Mouse (Mus musculus): ENCODE measurements at regions not wholly inside any gene's neighbourhood (a gene's known extent, or its start where the extent isn't known, plus 50 kb on each side); places are given as distances from the start of the nearest gene placed in this dataset.

DNA sequence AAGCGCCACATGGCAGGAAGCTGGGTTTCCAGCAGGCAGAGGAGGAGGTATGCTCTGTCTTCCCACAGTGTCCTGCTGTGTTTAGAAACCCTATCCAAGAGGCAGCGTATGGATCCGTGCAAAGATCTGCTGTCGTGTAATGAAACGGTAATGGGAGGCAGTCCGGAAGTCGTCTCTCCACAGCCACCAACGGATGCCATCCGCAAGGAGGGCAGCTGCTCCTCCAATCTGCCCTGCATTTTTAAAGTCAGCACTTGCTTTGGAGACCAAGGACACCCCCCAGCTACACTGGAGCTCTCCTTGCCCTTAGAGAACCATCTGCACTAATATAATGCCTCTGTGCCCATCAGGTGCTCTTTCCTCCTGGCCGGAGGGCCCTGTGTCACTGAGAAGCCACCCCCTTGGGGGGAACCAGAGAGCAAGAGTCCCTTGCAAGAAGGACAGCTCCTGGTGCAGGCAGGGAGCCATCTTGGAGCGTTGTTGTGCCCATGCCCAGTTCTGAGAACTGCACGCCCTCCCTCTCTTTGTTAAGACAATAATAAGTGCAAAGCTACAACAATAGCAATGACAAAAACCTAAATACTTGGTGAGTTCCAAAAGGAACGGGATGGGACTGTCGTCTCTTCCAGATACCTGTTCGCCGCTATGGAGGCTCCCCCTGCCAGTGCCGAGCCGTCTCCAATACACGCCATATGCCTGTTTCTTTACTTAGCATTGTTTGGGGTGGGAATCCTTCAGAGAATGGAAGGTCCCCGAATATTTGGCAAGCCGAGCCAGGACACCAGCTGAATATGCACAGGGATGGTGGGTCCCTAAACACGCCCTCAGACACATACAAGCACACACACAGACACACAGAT, 384.4 kb downstream of the Zfp536 start:
- no peak for DNase-seq (ENCODE audit: low read depth)

DNA sequence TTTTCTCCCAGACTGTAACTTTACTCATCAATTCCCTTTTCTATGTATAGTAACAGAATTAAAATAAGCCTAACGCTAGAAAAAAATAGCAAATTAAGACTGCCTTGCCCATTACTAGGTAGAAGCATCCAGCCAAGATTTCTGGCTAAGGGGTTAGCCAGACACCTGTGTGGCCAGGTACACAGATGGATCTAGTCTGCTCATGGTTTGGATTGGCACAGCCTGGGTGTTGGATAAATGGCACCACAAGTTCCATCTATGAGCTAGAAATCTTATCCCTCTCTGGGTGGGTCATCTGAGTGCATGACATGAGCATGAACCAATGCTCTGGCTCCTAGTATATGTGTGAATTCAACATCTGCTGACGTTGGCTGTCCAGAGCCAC, 383.7 kb downstream of the Zfp536 start:
- no peak for DNase-seq (ENCODE audit: low read depth)

- no peak for DNase-seq (ENCODE audit: low read depth)
These were observed 383.2 kb downstream of the Zfp536 start for GRCm38 (mm10) chr7:37390271-37390670.

DNA sequence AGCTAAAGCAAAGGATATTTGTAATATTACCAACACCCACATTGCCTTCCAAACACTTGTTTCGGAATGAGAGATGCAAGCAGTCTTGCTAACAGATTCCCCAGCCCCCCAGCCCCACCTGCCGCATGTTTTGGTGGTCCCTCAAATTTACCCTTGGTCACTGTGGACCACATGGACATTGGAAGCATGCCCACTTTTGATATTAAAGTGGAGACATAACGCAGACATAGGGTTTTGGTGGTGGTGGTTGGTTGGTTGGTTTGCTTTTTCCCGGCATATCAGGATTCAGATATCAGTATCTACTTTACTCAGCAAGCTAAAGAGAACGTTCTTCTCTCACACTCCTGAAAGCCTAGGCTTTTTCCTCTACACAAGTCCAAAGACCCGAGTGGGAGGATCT, 381.3 kb downstream of the Zfp536 start:
- no peak for DNase-seq (ENCODE audit: low read depth)

DNA sequence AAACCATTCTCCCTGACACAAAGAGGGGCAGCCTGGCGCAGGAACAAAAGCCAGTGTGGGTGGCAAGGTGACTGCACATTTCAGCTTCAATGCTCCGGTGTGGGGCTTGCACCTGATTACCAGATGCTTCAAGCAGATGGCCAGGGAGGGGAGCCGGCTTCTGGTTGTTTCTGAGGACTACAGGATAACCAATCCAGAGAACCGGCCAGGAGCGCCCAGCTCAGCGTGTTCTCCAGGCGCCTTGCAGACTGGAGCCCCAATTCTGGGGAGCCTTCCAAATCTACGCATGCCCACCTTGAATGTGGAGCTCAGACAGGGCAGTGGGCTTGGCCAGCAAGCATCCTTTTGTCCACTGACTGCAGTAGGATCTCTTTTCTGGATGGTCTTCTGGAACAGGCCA, 380.8 kb downstream of the Zfp536 start:
- no peak for DNase-seq (ENCODE audit: low read depth)

GRCm38 (mm10) chr7:37393071-37393470, 380.4 kb downstream of the Zfp536 start:
- no peak for DNase-seq (ENCODE audit: low read depth)

- no peak for DNase-seq (ENCODE audit: low read depth)
These were observed 378.4 kb downstream of the Zfp536 start for GRCm38 (mm10) chr7:37394965-37395426.

- DNase-seq (ENCODE audit: low read depth): no peak
These were observed 377.4 kb downstream of the Zfp536 start for GRCm38 (mm10) chr7:37395881-37396513.

GRCm38 (mm10) chr7:37403483-37403882, 370.0 kb downstream of the Zfp536 start:
- DNase-seq (ENCODE audit: low read depth): no peak

DNA sequence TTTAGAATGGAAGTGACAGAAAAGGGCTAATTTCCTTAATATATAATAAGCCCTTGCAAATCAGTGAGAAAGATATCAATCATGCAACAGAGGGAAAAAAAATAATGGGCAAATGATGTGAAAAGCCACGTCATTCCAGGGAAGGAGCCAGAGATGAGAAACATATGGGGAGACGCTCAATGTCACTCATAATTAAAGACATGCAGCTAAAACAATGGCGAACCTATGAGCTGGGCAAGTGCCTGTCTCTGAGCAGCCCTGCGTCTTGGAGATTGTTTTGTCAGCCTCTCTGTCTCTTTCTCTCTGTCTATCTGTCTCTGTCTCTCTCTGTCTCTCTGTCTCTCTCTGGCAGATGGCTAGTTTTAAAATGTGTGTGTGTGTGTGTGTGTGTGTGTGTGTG, 360.1 kb downstream of the Zfp536 start:
- no peak for DNase-seq (ENCODE audit: low read depth)

GRCm38 (mm10) chr7:37421704-37422103, 351.7 kb downstream of the Zfp536 start:
- no peak for DNase-seq (ENCODE audit: low read depth)
